8 mouse cellular contexts compared by ENCODE assay signal in genomic region chr5:110231638-110232037, GRCm38 (mm10). TPM values are rescaled to one million over a fixed set of nuclear protein-coding genes. Genes with fewer than 3 reads are reported as not detected.
DNase-seq lines count a peak whose midpoint lies in the region; ATAC-seq and TF ChIP-seq lines count a peak whose summit lies in the region.

No protein-coding gene starts in this region.

- no peak for ATAC-seq in forebrain, embryonic 13.5 days
- no peak for ATAC-seq in midbrain, embryonic 15.5 days (replicated peaks)
- ATAC-seq in megakaryocyte-erythroid progenitor cell, adult 5-6 weeks (replicated peaks; ENCODE audit: low FRiP score, low TSS enrichment, poor library complexity, severe bottlenecking) = no peak

- H3K9me3 ChIP-seq in forebrain, embryonic 13.5 days (replicated peaks) = no peaks in the 10 kb centered on the region
- H3K9me3 ChIP-seq in midbrain, embryonic 15.5 days = no peaks in the 10 kb centered on the region

- peak overlapping the region; percentile 80 for H3K4me3 ChIP-seq in left cerebral cortex, adult 2 months
- peak overlapping the region; percentile 98 for H3K4me3 ChIP-seq in forebrain, embryonic 13.5 days
- peak overlapping the region; percentile 89 for H3K4me3 ChIP-seq in midbrain, embryonic 15.5 days

- no peaks in the 10 kb centered on the region for H3K27me3 ChIP-seq in forebrain, embryonic 13.5 days
- no peaks in the 10 kb centered on the region for H3K27me3 ChIP-seq in midbrain, embryonic 15.5 days (replicated peaks)

- peaks cover 31% of the 10 kb centered on the region for H3K36me3 ChIP-seq in forebrain, embryonic 13.5 days (ENCODE audit: poor library complexity, severe bottlenecking)
- H3K36me3 ChIP-seq in midbrain, embryonic 15.5 days (replicated peaks) = peaks cover 14% of the 10 kb centered on the region

- DNase-seq in left cerebral cortex, adult 2 months (ENCODE audit: extremely low spot score in 1 of 2, low spot score in 2 of 2) = no peak
- DNase-seq in left cerebral cortex, postnatal 36 days (ENCODE audit: low spot score in 2 of 2) = no peak
- DNase-seq in Muller cell, postnatal 12 days (ENCODE audit: inconsistent ontology term) = peak; percentile 30
- DNase-seq in kidney, postnatal 10 days = peak; percentile 20
- DNase-seq in urinary bladder, adult 2 months (ENCODE audit: low spot score) = no peak

- WGBS in forebrain, embryonic 13.5 days = 45% methylated on average over 13 of the region's 13 CpGs
- 45% methylated on average over 13 of the region's 13 CpGs for WGBS in midbrain, embryonic 15.5 days

- H3K27ac ChIP-seq in left cerebral cortex, adult 2 months = peak overlapping the region; percentile 90
- no peak overlapping the region for H3K27ac ChIP-seq in forebrain, embryonic 13.5 days
- H3K27ac ChIP-seq in midbrain, embryonic 15.5 days = no peak overlapping the region

- H3K9ac ChIP-seq in forebrain, embryonic 13.5 days = peak overlapping the region; percentile 96
- peak overlapping the region; percentile 96; the same call in 1 of the 2 replicates for H3K9ac ChIP-seq in midbrain, embryonic 15.5 days

- H3K4me1 ChIP-seq in forebrain, embryonic 13.5 days = peaks cover 23% of the 10 kb centered on the region
- peaks cover 24% of the 10 kb centered on the region for H3K4me1 ChIP-seq in midbrain, embryonic 15.5 days

- no peak; the same call in 1 of the 2 replicates for TF ChIP-seq CTCF in left cerebral cortex, adult 2 months (IDR thresholded peaks at IDR 0.05)

- intact Hi-C loops in left cerebral cortex, adult 2 months (cut with DNase I) = loop anchor here (2.0 kb wide), 1 partner anchor 53 kb away; no protein-coding TSS in a partner anchor
- intact Hi-C loops in left cerebral cortex, postnatal 36 days (cut with DNase I) = no loop called here

- H3K4me2 ChIP-seq in forebrain, embryonic 13.5 days = peak overlapping the region; percentile 66
- H3K4me2 ChIP-seq in midbrain, embryonic 15.5 days = peak overlapping the region; percentile 69

RNA-seq across cellular contexts. Expression of gene Ankle2, which starts 0.8 kb away (rescaled TPM):
- 10 to 100 TPM; 35.0 to 43.6 TPM for total RNA-seq in left cerebral cortex, adult 2 months (2021)
- 10 to 100 TPM; 37.1 to 37.2 TPM for total RNA-seq in left cerebral cortex, postnatal 36 days (2021)
- polyA plus RNA-seq in forebrain, embryonic 13.5 days (2015; fragmentation: Nextera tagmentation; extraction: Ambion mirVana) = 25.4 and 33.2 TPM in 2 replicates
- polyA plus RNA-seq in midbrain, embryonic 15.5 days (2015; fragmentation: Nextera tagmentation; extraction: Ambion mirVana) = 20.6 and 22.6 TPM in 2 replicates
- polyA plus RNA-seq in urinary bladder, adult 2 months (2012; rRNA removed) = 24.6 and 30.4 TPM in 2 replicates
- 27.2 and 30.6 TPM in 2 replicates for total RNA-seq in megakaryocyte-erythroid progenitor cell, adult 5-6 weeks (2014; fragmentation: Nextera tagmentation)
- total RNA-seq in megakaryocyte-erythroid progenitor cell, adult 5-6 weeks (2017) = 48.1 and 52.9 TPM in 2 replicates

RNA-seq across cellular contexts. Expression of gene Pgam5, which starts 38.1 kb away (rescaled TPM):
- 10 to 100 TPM; 58.9 to 60.0 TPM for total RNA-seq in left cerebral cortex, adult 2 months (2021)
- 10 to 100 TPM; 61.0 to 68.1 TPM for total RNA-seq in left cerebral cortex, postnatal 36 days (2021)
- polyA plus RNA-seq in forebrain, embryonic 13.5 days (2015; fragmentation: Nextera tagmentation; extraction: Ambion mirVana) = 89.1 and 97.1 TPM in 2 replicates
- polyA plus RNA-seq in midbrain, embryonic 15.5 days (2015; fragmentation: Nextera tagmentation; extraction: Ambion mirVana) = 104 and 110 TPM in 2 replicates
- polyA plus RNA-seq in urinary bladder, adult 2 months (2012; rRNA removed) = 19.1 and 21.5 TPM in 2 replicates
- total RNA-seq in megakaryocyte-erythroid progenitor cell, adult 5-6 weeks (2014; fragmentation: Nextera tagmentation) = 52.9 and 53.2 TPM in 2 replicates
- 45.3 and 53.1 TPM in 2 replicates for total RNA-seq in megakaryocyte-erythroid progenitor cell, adult 5-6 weeks (2017)

RNA-seq across cellular contexts. Expression of gene Pxmp2, which starts 54.3 kb away (rescaled TPM):
- total RNA-seq in left cerebral cortex, adult 2 months (2021) = 1 to 10 TPM; 7.8 to 8.3 TPM
- total RNA-seq in left cerebral cortex, postnatal 36 days (2021) = 1 to 10 TPM; 6.9 to 8.5 TPM
- 8.3 and 10.9 TPM in 2 replicates for polyA plus RNA-seq in forebrain, embryonic 13.5 days (2015; fragmentation: Nextera tagmentation; extraction: Ambion mirVana)
- 11.3 and 11.5 TPM in 2 replicates for polyA plus RNA-seq in midbrain, embryonic 15.5 days (2015; fragmentation: Nextera tagmentation; extraction: Ambion mirVana)
- 5.1 and 5.6 TPM in 2 replicates for polyA plus RNA-seq in urinary bladder, adult 2 months (2012; rRNA removed)
- total RNA-seq in megakaryocyte-erythroid progenitor cell, adult 5-6 weeks (2014; fragmentation: Nextera tagmentation) = 14.6 and 42.8 TPM in 2 replicates
- total RNA-seq in megakaryocyte-erythroid progenitor cell, adult 5-6 weeks (2017) = 15.4 and 18.7 TPM in 2 replicates

RNA-seq across cellular contexts. Expression of gene Pole, which starts 54.5 kb away (rescaled TPM):
- 1 to 10 TPM in 1 of 2 experiments, under 1 TPM in 1; 0.98 to 1.5 TPM for total RNA-seq in left cerebral cortex, adult 2 months (2021)
- 1 to 10 TPM; 1.0 to 1.5 TPM for total RNA-seq in left cerebral cortex, postnatal 36 days (2021)
- polyA plus RNA-seq in forebrain, embryonic 13.5 days (2015; fragmentation: Nextera tagmentation; extraction: Ambion mirVana) = 24.2 and 29.5 TPM in 2 replicates
- polyA plus RNA-seq in midbrain, embryonic 15.5 days (2015; fragmentation: Nextera tagmentation; extraction: Ambion mirVana) = 7.5 and 7.7 TPM in 2 replicates
- 2.2 and 2.3 TPM in 2 replicates for polyA plus RNA-seq in urinary bladder, adult 2 months (2012; rRNA removed)
- total RNA-seq in megakaryocyte-erythroid progenitor cell, adult 5-6 weeks (2014; fragmentation: Nextera tagmentation) = 124 and 127 TPM in 2 replicates
- total RNA-seq in megakaryocyte-erythroid progenitor cell, adult 5-6 weeks (2017) = 45.6 and 51.5 TPM in 2 replicates

RNA-seq across cellular contexts. Expression of gene Golga3, which starts 55.1 kb away (rescaled TPM):
- total RNA-seq in left cerebral cortex, adult 2 months (2021) = 10 to 100 TPM; 47.0 to 49.3 TPM
- 10 to 100 TPM; 42.0 to 46.7 TPM for total RNA-seq in left cerebral cortex, postnatal 36 days (2021)
- 18.7 and 20.1 TPM in 2 replicates for polyA plus RNA-seq in forebrain, embryonic 13.5 days (2015; fragmentation: Nextera tagmentation; extraction: Ambion mirVana)
- 25.5 and 28.5 TPM in 2 replicates for polyA plus RNA-seq in midbrain, embryonic 15.5 days (2015; fragmentation: Nextera tagmentation; extraction: Ambion mirVana)
- 16.8 and 19.3 TPM in 2 replicates for polyA plus RNA-seq in urinary bladder, adult 2 months (2012; rRNA removed)
- total RNA-seq in megakaryocyte-erythroid progenitor cell, adult 5-6 weeks (2014; fragmentation: Nextera tagmentation) = 20.2 and 25.2 TPM in 2 replicates
- 38.9 and 45.3 TPM in 2 replicates for total RNA-seq in megakaryocyte-erythroid progenitor cell, adult 5-6 weeks (2017)

Comparison
In these comparisons a context has a peak if more than half of its experiments do, and no peak if none do; other contexts are left out.
1. DNase-seq: peak in Muller cell, postnatal 12 days (single experiment) and kidney, postnatal 10 days (single experiment); none in left cerebral cortex, adult 2 months (0 of 2), left cerebral cortex, postnatal 36 days (0 of 2) and urinary bladder, adult 2 months (single experiment).
2. Peak in every context shown above with its lines, with median percentiles within 50 percentile points of each other: H3K4me3 ChIP-seq.